Mouse (Mus musculus): ENCODE results near the gene Ptk7. TPM values are rescaled to one million over a fixed set of nuclear protein-coding genes. Genes with fewer than 3 reads are reported as not detected.
A peak's percentile ranks its signal among the peaks of the same experiment; 100 is the strongest.
"Not testable (repeated sequence)": the region's sequence is repeated elsewhere in the genome, so short reads cannot be mapped to it uniquely, and the experiment has no call there.

The Ptk7 gene
- polyA plus RNA-seq, 1 experiment: 3.2 TPM

- Histone ChIP-seq H3K27ac (ENCODE audit: control insufficient read depth, insufficient read depth, low read depth, low read length) (no peak overlapping the region), H3K27me3 (ENCODE audit: control insufficient read depth, insufficient read depth, low read length) (no peaks in the 10 kb centered on the region), H3K4me3 (ENCODE audit: control insufficient read depth, low read depth, low read length) (no peak overlapping the region), H3K36me3 (ENCODE audit: control insufficient read depth, insufficient read depth, low read length) (no peaks in the 10 kb centered on the region), H3K4me1 (ENCODE audit: control insufficient read depth, insufficient read depth, low read length) (peaks cover 3% of the 10 kb centered on the region)
- no peak for TF ChIP-seq POLR2A (IDR thresholded peaks at IDR 0.05; ENCODE audit: control insufficient read depth, low read depth, low read length)
These were observed 50.7 kb downstream of the Ptk7 start for GRCm38 (mm10) chr17:46578650-46579049.

- no peak overlapping the region for H3K4me3 ChIP-seq (ENCODE audit: control insufficient read depth, low read depth, low read length)
- H3K27ac ChIP-seq (ENCODE audit: control insufficient read depth, insufficient read depth, low read depth, low read length): no peak overlapping the region
- peaks cover 3% of the 10 kb centered on the region for H3K4me1 ChIP-seq (ENCODE audit: control insufficient read depth, insufficient read depth, low read length)
- H3K36me3 ChIP-seq (ENCODE audit: control insufficient read depth, insufficient read depth, low read length): no peaks in the 10 kb centered on the region
- peak; percentile 40; the same call in 1 of the 2 replicates for TF ChIP-seq CTCF (IDR thresholded peaks at IDR 0.05; ENCODE audit: control insufficient read depth, insufficient read depth, insufficient replicate concordance, low read depth, low read length)
- TF ChIP-seq POLR2A (IDR thresholded peaks at IDR 0.05; ENCODE audit: control insufficient read depth, low read depth, low read length): no peak
- H3K27me3 ChIP-seq (ENCODE audit: control insufficient read depth, insufficient read depth, low read length): no peaks in the 10 kb centered on the region
These were observed 53.2 kb downstream of the Ptk7 start for GRCm38 (mm10) chr17:46576070-46576469.

- TF ChIP-seq POLR2A (IDR thresholded peaks at IDR 0.05; ENCODE audit: control insufficient read depth, low read depth, low read length) (no peak), CTCF (IDR thresholded peaks at IDR 0.05; ENCODE audit: control insufficient read depth, insufficient read depth, insufficient replicate concordance, low read depth, low read length) (no peak)
- no peak overlapping the region for H3K4me3 ChIP-seq (ENCODE audit: control insufficient read depth, low read depth, low read length)
- no peaks in the 10 kb centered on the region for H3K4me1 ChIP-seq (ENCODE audit: control insufficient read depth, insufficient read depth, low read length)
- no peaks in the 10 kb centered on the region for H3K36me3 ChIP-seq (ENCODE audit: control insufficient read depth, insufficient read depth, low read length)
- H3K27me3 ChIP-seq (ENCODE audit: control insufficient read depth, insufficient read depth, low read length): no peaks in the 10 kb centered on the region
- no peak overlapping the region for H3K27ac ChIP-seq (ENCODE audit: control insufficient read depth, insufficient read depth, low read depth, low read length)
These were observed 54.8 kb downstream of the Ptk7 start for GRCm38 (mm10) chr17:46574535-46574934.

- Histone ChIP-seq H3K36me3 (ENCODE audit: control insufficient read depth, insufficient read depth, low read length) (no peaks in the 10 kb centered on the region), H3K27me3 (ENCODE audit: control insufficient read depth, insufficient read depth, low read length) (no peaks in the 10 kb centered on the region), H3K27ac (ENCODE audit: control insufficient read depth, insufficient read depth, low read depth, low read length) (no peak overlapping the region), H3K4me3 (ENCODE audit: control insufficient read depth, low read depth, low read length) (no peak overlapping the region), H3K4me1 (ENCODE audit: control insufficient read depth, insufficient read depth, low read length) (no peaks in the 10 kb centered on the region)
- TF ChIP-seq POLR2A (IDR thresholded peaks at IDR 0.05; ENCODE audit: control insufficient read depth, low read depth, low read length): no peak
These were observed 58.3 kb downstream of the Ptk7 start for GRCm38 (mm10) chr17:46571005-46571404.

- no peak overlapping the region for H3K27ac ChIP-seq (ENCODE audit: control insufficient read depth, insufficient read depth, low read depth, low read length)
- TF ChIP-seq CTCF (IDR thresholded peaks at IDR 0.05; ENCODE audit: control insufficient read depth, insufficient read depth, insufficient replicate concordance, low read depth, low read length): no peak
- no peak for TF ChIP-seq POLR2A (IDR thresholded peaks at IDR 0.05; ENCODE audit: control insufficient read depth, low read depth, low read length)
- no peak overlapping the region for H3K4me3 ChIP-seq (ENCODE audit: control insufficient read depth, low read depth, low read length)
- peaks cover 10% of the 10 kb centered on the region for H3K4me1 ChIP-seq (ENCODE audit: control insufficient read depth, insufficient read depth, low read length)
- H3K36me3 ChIP-seq (ENCODE audit: control insufficient read depth, insufficient read depth, low read length): no peaks in the 10 kb centered on the region
- no peaks in the 10 kb centered on the region for H3K27me3 ChIP-seq (ENCODE audit: control insufficient read depth, insufficient read depth, low read length)
These were observed 70.2 kb downstream of the Ptk7 start for GRCm38 (mm10) chr17:46559146-46559545.

- peaks cover 15% of the 10 kb centered on the region for H3K4me1 ChIP-seq (ENCODE audit: control insufficient read depth, insufficient read depth, low read length)
- TF ChIP-seq CTCF (IDR thresholded peaks at IDR 0.05; ENCODE audit: control insufficient read depth, insufficient read depth, insufficient replicate concordance, low read depth, low read length): no peak
- no peak for TF ChIP-seq POLR2A (IDR thresholded peaks at IDR 0.05; ENCODE audit: control insufficient read depth, low read depth, low read length)
- no peak overlapping the region for H3K27ac ChIP-seq (ENCODE audit: control insufficient read depth, insufficient read depth, low read depth, low read length)
These were observed 71.2 kb downstream of the Ptk7 start for GRCm38 (mm10) chr17:46558151-46558550.

GRCm38 (mm10) chr17:46557321-46557720 is 72.0 kb downstream of the Ptk7 start:
- H3K36me3 ChIP-seq (ENCODE audit: control insufficient read depth, insufficient read depth, low read length); H3K27me3 ChIP-seq (ENCODE audit: control insufficient read depth, insufficient read depth, low read length); H3K27ac ChIP-seq (ENCODE audit: control insufficient read depth, insufficient read depth, low read depth, low read length); H3K4me3 ChIP-seq (ENCODE audit: control insufficient read depth, low read depth, low read length): not testable (repeated sequence)
- H3K4me1 ChIP-seq (ENCODE audit: control insufficient read depth, insufficient read depth, low read length): peaks cover 20% of the 10 kb centered on the region

More at GRCm38 (mm10) chr17:46558151-46558550, 71.2 kb downstream of the Ptk7 start:
- H3K27me3 ChIP-seq (ENCODE audit: control insufficient read depth, insufficient read depth, low read length): no peaks in the 10 kb centered on the region
- H3K4me3 ChIP-seq (ENCODE audit: control insufficient read depth, low read depth, low read length): no peak overlapping the region
- H3K36me3 ChIP-seq (ENCODE audit: control insufficient read depth, insufficient read depth, low read length): no peaks in the 10 kb centered on the region

GRCm38 (mm10) chr17:46556584-46556945 is 72.7 kb downstream of the Ptk7 start:
- TF ChIP-seq POLR2A (IDR thresholded peaks at IDR 0.05; ENCODE audit: control insufficient read depth, low read depth, low read length) (no peak), CTCF (IDR thresholded peaks at IDR 0.05; ENCODE audit: control insufficient read depth, insufficient read depth, insufficient replicate concordance, low read depth, low read length) (no peak)
- no peaks in the 10 kb centered on the region for H3K27me3 ChIP-seq (ENCODE audit: control insufficient read depth, insufficient read depth, low read length)
- H3K4me3 ChIP-seq (ENCODE audit: control insufficient read depth, low read depth, low read length): peak overlapping the region; percentile 89
- H3K4me1 ChIP-seq (ENCODE audit: control insufficient read depth, insufficient read depth, low read length): peaks cover 22% of the 10 kb centered on the region
- peak overlapping the region; percentile 84 for H3K27ac ChIP-seq (ENCODE audit: control insufficient read depth, insufficient read depth, low read depth, low read length)
- H3K36me3 ChIP-seq (ENCODE audit: control insufficient read depth, insufficient read depth, low read length): no peaks in the 10 kb centered on the region

Data from testis, adult 2 months (tissue).